Mouse (Mus musculus): ENCODE measurements around the gene Ube2e3.

The Ube2e3 gene

GRCm38 (mm10) chr2:78882743-78883433 lies 15.0 kb downstream of the Ube2e3 start:
- no peak for DNase-seq (ENCODE audit: low spot score)

GRCm38 (mm10) chr2:78886446-78886845 lies 18.5 kb downstream of the Ube2e3 start:
- DNase-seq (ENCODE audit: low spot score): no peak

GRCm38 (mm10) chr2:78888190-78888589 lies 20.3 kb downstream of the Ube2e3 start:
- no peak for DNase-seq (ENCODE audit: low spot score)

GRCm38 (mm10) chr2:78895216-78895615 lies 27.3 kb downstream of the Ube2e3 start:
- DNase-seq (ENCODE audit: low spot score): no peak

- no peak for DNase-seq (ENCODE audit: low spot score)
These were observed 38.0 kb downstream of the Ube2e3 start for GRCm38 (mm10) chr2:78905916-78906315.

GRCm38 (mm10) chr2:78911516-78911915 lies 43.6 kb downstream of the Ube2e3 start:
- DNase-seq (ENCODE audit: low spot score): no peak

GRCm38 (mm10) chr2:78914861-78915260 lies 46.9 kb downstream of the Ube2e3 start:
- no peak for DNase-seq (ENCODE audit: low spot score)

- no peak for DNase-seq (ENCODE audit: low spot score)
These were observed 55.2 kb downstream of the Ube2e3 start for GRCm38 (mm10) chr2:78922980-78923674.

- no peak for DNase-seq (ENCODE audit: low spot score)
These were observed 57.9 kb downstream of the Ube2e3 start for GRCm38 (mm10) chr2:78925807-78926206.

- DNase-seq (ENCODE audit: low spot score): no peak
These were observed 59.7 kb downstream of the Ube2e3 start for GRCm38 (mm10) chr2:78927625-78928024.

GRCm38 (mm10) chr2:78928080-78928479 lies 60.2 kb downstream of the Ube2e3 start:
- no peak for DNase-seq (ENCODE audit: low spot score)

- DNase-seq (ENCODE audit: low spot score): no peak
These were observed 63.4 kb downstream of the Ube2e3 start for GRCm38 (mm10) chr2:78931358-78931757.

GRCm38 (mm10) chr2:78959451-78959850 lies 91.5 kb downstream of the Ube2e3 start:
- DNase-seq (ENCODE audit: low spot score): peak; percentile 2

- DNase-seq (ENCODE audit: low spot score): no peak
These were observed 92.4 kb downstream of the Ube2e3 start for GRCm38 (mm10) chr2:78960288-78960687.

GRCm38 (mm10) chr2:78961023-78961422 lies 93.1 kb downstream of the Ube2e3 start:
- no peak for DNase-seq (ENCODE audit: low spot score)

- DNase-seq (ENCODE audit: low spot score): peak; percentile 29
These were observed 93.7 kb downstream of the Ube2e3 start for GRCm38 (mm10) chr2:78961580-78961979.

- DNase-seq (ENCODE audit: low spot score): no peak
These were observed 97.1 kb downstream of the Ube2e3 start for GRCm38 (mm10) chr2:78964995-78965394.

- no peak for DNase-seq (ENCODE audit: low spot score)
These were observed 97.5 kb downstream of the Ube2e3 start for GRCm38 (mm10) chr2:78965396-78965795.

- DNase-seq (ENCODE audit: low spot score): no peak
These were observed 102.2 kb downstream of the Ube2e3 start for GRCm38 (mm10) chr2:78970088-78970487.
